Mouse (Mus musculus): ENCODE measurements at regions not wholly inside any gene's neighbourhood (a gene's known extent, or its start where the extent isn't known, plus 50 kb on each side); places are given as distances from the start of the nearest gene placed in this dataset.

GRCm38 (mm10) chr1:34745881-34746280 is 97.0 kb downstream of the Fam168b start:
- TF ChIP-seq EP300 (IDR thresholded peaks at IDR 0.05; ENCODE audit: insufficient read depth, low read depth, low read length) = no peak
- TF ChIP-seq CTCF (IDR thresholded peaks at IDR 0.05; ENCODE audit: low read depth, low read length) = no peak
- TF ChIP-seq POLR2A (IDR thresholded peaks at IDR 0.05; ENCODE audit: insufficient read depth, low read length) = no peak
